Mouse (Mus musculus): ENCODE data around the gene Fbxo34.

DNA sequence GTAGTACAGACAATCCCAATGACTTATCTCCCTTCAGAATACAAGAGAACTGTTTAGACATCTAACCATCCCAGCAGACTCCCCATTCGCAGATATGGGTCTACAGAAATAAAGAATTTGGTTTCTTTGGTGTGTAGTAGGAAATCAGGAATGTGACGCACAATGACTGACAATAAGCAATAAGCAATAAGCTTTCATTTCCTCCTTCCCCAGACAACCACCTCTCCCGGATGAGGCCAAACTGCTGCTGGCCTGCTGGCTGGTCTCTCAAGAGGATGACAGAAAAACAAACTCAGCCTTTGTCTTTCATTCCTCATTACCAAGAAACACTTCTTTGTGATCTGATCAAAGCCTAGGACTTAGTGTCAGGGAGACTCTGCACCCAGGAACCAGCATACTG lies 92.1 kb downstream of the Fbxo34 start:
- TF ChIP-seq CTCF (conservative IDR thresholded peaks at IDR 0.05 in 1 of 2, IDR thresholded peaks at IDR 0.05 in 1 of 2; ENCODE audit: low read depth in 2 of 2, low read length in 2 of 2) (no peak), RCOR1 (conservative IDR thresholded peaks at IDR 0.05; ENCODE audit: low read depth, low read length) (no peak), USF1 (IDR thresholded peaks at IDR 0.05; ENCODE audit: low read depth, low read length) (no peak), ZKSCAN1 (IDR thresholded peaks at IDR 0.05; ENCODE audit: borderline replicate concordance, low read depth, low read length) (no peak), POLR2A (IDR thresholded peaks at IDR 0.05; ENCODE audit: low read depth, low read length) (no peak), UBTF (IDR thresholded peaks at IDR 0.05; ENCODE audit: low read depth, low read length) (no peak), EP300 (IDR thresholded peaks at IDR 0.05; ENCODE audit: low read length) (no peak), POLR2AphosphoS2 (IDR thresholded peaks at IDR 0.05; ENCODE audit: low read depth, low read length) (no peak)

Data from CH12.LX (cell line).